Mouse (Mus musculus) left cerebral cortex, postnatal 36 days (tissue): Measurements from ENCODE around the gene Adamtsl4. TPM values are rescaled to one million over a fixed set of nuclear protein-coding genes. Genes with fewer than 3 reads are reported as not detected.

Experiments
- DNase-seq, 2 experiments: peaks; one replicate each; pipeline ENCODE4 v3.0.0; 2021 to 2022; ENCODE audit warnings: low spot score in 2 of 2, mixed read lengths in 1 of 2
- intact Hi-C: fragments of 180-260 bp; cut with DNase I; formaldehyde crosslinking; loops from one replicate; pipeline ENCODE4 v1.15.1; 2025
- total RNA-seq, 2 experiments: library from RNA; stranded (reverse); gene quantifications; 2 replicates each; pipeline ENCODE4 v1.2.3; 2021

Adamtsl4 gene
- 1 to 10 TPM; 4.2 to 4.9 TPM for total RNA-seq

DNA sequence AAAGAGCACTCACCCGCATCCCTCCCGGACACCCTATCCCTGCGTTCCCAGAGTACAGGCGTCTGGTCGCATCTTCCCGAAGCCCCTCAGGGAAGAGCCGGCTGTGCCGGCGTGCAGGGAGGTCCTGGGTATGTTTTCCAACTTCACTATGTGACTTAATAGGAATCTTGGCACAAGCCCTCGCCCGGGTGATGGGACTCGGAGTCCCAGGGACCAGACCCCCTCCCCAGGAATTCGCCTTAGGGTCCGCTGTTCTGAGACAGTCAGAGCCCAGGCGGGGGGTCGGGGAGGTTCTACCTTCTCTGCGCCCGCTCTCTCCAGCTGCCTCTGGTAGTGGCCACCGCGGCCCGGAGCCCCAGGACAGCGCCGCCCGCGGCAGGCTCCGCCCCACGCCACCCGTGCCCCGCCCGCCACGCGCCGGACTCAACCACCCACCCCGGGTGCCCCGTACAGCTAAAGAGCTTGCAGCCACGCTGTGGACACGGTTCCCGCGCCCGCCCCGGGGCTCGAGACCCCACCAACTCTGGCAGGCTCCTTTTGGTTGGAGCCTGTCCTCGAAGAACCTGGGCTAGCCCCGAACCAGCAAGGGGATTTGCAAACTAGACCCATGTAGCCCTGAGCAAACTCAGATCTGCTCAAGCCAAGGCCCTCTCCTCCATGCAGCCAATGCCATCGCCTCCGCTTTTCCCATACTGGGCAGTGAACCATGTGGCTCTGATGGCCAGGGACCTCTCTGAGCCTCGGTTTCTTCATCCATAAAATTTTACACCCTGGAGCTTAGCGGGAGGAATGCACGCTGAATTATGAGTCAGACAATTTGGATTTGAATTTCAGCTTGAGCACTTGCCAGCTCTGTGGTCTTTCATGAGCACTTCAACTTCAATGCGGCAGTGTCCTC is at the start of gene Adamtsl4:
Adamtsl4 (minus strand) TSS at position 394 of the 898 bp plus-strand sequence.
- DNase-seq: peak; percentile 37 to 39
- intact Hi-C loops: no loop called here

DNA sequence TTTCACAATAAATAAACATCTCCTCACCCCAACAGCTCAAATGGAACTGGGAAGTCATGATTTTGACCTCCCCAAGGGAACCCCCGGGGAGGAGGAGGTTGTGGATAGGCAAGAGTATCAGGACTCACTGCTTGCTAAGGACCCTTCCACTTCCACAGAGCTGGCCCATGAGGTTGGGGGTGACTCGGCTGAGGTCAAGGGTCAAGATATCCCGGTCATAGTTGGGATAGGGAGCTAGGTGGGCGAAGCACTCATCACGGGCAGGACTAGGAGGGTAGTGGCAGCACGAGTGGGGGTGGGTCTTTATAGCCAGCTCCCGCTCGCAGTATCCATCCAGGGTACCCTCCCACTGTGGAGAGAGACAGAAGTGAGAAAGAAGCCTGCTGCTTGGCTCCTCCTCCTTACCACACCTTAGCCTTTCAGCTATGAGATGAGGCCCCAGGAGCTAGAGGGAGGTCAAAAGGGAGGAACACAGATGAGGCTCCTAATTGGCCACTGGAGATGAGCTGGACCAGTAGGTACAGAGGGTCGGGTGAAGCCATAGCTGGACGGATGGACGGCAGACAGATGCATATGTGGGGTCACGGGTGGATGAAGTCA is 47.5 kb upstream of the Adamtsl4 start:
- intact Hi-C loops: no loop called here
- no peak for DNase-seq

DNA sequence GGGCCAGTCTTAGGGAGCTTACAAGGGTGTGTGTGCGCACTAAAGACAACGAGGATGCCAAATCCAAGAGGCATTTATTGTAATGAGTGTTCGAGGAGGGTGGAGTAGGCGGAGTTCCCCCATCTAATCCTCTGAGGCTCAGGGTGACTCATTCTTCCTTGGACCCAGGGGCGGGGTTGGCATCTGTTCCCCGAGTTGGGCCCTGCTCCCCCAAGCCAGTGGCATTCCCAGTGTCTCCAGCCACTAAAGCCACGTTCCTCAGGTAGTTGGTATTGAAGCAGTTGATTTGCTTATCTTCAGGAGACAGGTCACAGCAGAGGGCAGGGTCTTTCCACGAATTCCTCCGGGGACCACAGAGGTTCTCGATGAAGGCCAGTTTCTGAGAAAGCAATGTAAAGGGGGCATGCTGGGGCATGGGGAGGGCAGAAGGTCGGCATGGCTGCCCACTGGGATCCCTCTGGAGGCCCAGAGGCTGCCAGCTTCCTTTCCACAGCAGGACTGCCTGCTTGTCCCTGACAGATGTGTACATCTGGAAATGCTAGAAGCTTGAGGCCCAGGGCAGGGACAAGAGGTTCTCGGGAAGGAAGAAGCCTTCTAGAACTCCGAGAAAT is 46.5 kb upstream of the Adamtsl4 start:
- intact Hi-C loops: no loop called here
- DNase-seq: no peak

DNA sequence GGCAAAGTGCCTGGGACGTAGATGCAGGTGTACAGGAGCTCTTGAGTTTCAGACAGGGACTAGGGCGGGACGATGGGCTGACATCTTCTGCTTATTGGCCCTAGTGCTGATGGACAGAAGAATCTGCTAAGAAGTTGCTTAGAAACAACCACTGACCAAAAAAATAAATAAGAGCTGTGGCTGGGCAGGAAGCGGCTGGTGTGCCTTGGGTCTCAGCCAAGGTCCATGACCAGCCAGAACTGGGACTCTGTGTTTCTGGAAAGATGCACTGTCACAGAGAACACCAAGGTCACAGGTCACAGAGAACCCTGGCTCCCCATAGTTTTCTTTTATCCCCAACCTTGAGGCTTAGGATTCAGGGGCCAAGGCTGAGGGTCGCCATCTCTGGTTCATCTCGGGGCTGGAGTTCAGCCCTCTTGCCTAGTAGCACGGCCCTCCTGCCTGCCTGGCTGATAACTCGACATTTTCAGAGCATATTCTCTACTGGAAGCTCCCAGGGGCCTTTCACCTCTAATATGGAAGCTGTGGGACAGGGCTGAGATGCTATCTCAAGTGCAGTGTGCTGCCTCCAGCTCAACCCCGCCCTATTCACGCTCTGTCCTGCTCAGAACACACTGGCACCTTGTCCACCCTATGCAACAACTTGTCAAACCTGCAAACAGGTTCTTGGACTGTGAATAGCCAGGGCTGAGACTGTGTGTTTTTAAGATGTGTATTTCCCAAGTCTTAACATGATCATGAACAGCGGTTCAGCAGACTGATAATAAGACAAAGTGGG is 45.2 kb upstream of the Adamtsl4 start:
- no peak for DNase-seq
- intact Hi-C loops: no loop called here

DNA sequence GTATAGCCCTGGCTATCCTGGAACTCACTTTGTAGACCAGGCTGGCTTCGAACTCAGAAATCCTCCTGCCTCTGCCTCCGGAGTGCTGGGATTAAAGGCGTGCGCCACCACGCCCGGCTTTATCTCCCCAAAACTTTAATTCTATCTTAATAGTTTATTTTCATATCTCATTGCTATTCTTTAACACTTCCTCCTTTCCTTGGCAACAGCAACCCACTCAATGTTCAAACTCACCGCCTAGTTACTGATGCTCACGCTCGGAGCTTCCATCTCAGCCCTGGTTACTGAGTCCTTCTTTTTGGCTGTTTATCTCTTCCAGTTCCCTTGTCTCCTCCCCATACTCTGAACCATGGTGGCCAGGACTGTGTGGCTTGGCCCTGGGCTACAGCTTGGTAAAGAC is 44.6 kb upstream of the Adamtsl4 start:
- no peak for DNase-seq
- intact Hi-C loops: no loop called here

DNA sequence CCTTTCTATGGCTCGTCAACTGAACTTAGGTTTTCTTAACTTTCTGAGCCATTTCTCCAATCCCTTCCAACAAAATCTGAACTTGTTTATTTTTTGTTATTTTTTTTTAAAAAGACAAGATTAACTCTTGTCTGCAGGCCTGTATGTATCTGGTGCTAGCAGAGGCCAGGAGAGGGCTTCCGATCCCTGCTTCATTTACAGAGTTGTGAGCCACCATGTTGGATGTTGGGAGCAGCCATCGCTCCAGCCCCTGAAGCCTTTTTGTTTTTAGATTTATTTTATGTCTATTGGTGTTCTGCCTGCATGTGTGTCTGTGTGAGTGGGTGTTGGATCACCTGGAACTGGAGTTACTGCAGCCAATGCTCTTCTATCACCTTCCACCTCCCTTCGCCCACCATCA is 44.1 kb upstream of the Adamtsl4 start:
- DNase-seq: no peak
- intact Hi-C loops: no loop called here

DNA sequence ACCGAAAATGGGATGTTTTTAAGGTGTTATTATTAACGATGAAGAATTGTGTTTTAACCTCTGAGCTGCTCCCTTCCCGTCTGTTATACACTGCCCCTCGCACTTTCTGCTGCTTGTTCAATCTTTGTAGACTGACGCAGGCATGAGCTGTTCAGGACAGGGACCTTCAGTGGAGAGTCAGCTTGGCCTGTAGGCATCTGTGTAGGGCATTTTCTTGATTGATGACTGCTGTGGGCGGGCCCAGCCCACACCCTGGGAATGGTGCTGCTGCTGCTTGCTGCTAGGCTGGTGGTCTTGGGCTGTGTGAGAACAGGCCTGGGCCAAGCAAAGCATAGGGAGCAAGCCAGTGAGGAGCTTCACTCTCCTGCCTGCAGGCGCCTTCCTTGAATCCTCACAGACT is 42.7 kb upstream of the Adamtsl4 start:
- intact Hi-C loops: no loop called here
- DNase-seq: no peak

DNA sequence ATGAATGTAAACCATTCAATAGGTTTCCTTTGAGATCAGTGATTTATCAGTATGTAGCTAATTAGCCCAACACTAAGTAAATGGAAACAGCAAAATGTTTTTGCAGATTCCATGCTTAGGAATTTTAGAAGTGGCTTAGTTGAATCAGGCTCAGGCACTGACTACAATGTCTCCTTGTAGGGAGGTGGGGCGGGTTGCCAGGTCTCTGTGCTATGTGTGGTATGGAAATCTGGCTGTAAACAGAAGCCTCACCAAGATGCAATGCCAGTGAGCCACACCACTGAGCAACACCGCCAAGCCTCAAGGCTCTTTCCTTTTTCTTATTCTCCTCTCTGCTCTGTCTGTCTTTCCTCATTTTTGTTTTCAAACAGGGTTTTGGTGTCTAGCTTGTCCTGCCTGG is 41.2 kb upstream of the Adamtsl4 start:
- intact Hi-C loops: no loop called here
- no peak for DNase-seq

DNA sequence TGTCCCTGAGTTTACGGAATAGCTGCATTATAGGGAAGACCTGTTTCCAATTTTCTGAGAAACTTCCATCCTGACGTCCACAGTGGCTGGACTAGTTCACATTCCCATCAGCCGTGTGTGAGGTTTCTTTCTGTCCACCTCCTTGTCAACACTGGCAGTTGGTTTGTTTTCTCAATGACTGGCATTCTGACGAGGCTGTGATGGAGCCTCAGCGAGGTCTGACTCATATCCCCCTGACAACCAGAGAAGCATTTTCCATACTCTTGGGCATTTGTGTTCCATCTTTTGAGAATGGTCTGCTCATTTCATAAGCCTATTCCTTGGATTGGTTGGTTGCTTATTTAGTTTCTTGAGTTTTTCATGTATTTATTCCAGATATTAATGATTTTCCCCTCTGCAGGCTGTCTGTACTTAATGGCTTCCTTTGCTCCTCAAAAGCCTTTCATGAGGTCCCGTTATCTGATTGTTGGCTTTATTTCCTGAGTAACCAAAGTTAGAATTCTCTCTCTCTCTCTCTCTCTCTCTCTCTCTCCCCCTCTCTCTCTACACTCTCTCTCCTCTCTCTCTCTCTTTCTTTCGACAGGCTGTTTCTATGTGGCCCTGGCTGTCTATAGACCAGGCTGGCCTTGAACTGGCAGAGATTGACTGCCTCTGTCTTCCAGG is 39.1 kb upstream of the Adamtsl4 start:
- DNase-seq: no peak
- intact Hi-C loops: no loop called here

DNA sequence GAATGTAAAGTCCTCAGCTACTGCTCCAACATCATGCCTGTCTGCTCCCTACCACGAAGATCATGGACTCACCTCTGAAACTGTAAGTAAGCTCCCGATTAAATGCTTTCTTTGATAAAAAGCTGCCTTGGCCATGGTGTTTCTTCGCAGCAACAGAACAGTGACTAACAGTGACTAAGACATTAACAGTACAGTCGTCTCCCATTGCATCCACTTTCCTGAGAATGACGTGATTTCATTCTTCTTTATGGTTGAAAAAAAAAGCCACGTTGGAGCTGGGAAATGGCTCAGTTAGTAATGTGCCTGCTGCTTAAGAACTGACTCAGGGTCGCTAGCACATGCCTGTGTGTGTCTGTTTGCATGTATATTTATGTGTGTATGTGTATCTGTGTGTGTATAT is 38.1 kb upstream of the Adamtsl4 start:
- intact Hi-C loops: no loop called here
- DNase-seq: no peak

DNA sequence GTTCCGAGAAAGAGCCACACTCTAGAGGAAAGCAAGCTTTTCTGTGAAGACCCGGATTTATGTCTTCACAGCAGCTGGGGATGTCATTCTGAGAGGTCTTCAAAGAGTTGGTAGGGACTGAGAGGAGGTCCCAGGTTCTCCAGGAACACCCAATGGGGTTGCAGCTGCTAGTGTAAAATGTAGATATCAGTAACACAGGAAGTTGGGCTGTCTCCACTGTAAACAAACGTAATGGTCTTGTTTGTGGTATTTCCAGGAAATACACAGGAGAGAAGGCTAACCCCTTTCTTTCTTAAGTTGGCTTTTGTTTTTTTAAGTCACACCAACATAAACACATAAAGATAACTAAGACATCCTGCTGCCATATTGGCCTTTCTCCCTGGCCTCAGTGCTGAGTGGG is 34.7 kb upstream of the Adamtsl4 start:
- intact Hi-C loops: no loop called here
- no peak for DNase-seq

DNA sequence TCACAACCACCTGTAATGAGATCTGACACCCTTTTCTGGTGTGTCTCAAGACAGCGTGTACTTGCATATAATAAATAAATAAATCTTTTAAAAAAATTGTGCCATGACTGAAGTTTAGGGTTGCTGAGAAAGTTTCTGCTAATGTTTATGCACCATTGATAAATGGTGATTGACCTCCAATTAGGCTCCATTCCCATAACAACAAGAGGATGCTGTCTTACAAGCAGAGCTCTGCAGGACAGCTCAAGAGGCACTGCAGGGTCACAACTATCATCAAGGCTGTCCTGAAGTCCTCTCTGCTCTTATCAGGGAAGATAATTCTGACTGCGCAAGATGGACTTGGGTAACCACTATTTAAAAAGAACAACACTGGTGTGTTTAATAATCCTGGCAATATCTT is 30.4 kb upstream of the Adamtsl4 start:
- DNase-seq: no peak
- intact Hi-C loops: no loop called here

DNA sequence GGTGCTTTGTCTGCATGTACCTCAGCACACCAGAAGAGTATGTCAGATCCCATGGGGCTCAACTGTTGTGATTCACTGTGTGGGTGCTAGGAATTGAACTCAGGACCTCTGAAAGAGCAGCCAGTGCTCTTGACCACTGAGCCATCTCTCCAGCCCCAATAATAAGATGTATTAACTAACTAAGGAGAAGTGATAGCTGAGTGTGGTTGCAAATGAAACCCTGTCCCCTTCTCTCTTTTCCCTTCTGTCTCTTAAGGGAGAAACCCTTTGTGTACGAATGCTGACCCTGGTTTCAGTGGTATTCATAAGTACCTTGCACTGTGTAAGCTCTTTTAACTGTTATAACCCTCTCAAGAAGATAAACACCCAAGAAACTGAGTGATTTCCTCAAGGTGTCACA is 28.4 kb upstream of the Adamtsl4 start:
- DNase-seq: no peak
- intact Hi-C loops: no loop called here

DNA sequence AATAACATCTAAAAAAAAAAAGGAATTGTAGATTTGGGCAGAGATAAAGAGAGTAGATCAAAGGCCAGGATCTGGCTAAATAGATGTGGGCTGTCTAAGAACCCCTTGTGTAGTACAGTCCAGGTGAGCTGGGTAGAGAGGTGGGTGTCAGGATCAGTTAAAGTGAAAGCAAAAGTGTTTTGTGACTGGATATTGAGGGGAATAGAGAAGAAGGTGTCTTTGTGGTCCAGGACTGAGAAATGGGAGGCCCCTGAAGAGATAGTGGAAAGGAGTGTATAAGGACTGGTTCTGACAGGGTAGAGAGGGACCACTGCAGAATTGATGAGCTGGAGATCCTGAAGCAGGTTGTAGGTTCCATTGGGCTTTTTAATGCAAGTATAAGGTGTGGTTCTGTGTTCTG is 22.2 kb upstream of the Adamtsl4 start:
- DNase-seq: no peak
- intact Hi-C loops: no loop called here

DNA sequence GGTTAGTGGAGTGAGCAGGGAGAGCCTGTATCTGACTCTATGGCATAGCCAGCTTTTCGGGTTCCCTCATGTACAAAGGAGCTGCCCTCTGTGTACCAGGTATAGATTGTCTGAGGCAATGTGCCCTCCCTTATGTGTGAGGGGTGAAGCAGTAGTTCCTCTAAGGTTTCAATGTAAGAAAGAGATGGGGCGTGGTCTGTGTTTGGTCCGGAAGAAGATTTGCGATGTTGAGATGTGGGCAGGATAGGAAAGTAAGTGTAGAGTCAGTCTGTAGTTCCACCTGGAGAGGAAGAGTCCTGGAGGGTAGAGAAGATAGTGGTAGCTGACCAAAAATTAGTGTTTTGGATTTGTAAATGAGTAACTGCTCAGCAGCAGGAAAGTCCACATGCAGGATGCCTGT is 21.3 kb upstream of the Adamtsl4 start:
- intact Hi-C loops: no loop called here

DNA sequence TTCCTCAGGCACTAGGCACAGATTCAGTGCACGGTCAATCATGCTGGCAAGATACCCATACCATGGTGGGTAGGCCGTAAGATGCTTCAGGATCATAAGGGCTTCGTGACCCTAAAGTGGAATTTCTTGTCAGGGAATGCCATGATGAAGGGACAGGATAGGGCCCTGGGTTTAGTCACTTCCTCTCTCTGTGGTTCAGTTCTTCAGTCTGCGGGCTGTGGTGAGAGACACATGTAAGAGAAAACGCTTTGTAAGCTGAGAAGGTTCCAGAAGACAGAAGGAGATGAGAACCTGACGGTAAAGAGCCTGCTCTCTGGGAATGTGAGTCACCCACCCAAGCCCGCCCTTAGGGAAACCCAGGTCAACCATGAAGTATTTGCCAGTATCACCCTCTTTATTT is 19.8 kb upstream of the Adamtsl4 start:
- intact Hi-C loops: no loop called here
- no peak for DNase-seq

More for the DNA sequence above, 21.3 kb upstream of the Adamtsl4 start:
- no peak for DNase-seq

DNA sequence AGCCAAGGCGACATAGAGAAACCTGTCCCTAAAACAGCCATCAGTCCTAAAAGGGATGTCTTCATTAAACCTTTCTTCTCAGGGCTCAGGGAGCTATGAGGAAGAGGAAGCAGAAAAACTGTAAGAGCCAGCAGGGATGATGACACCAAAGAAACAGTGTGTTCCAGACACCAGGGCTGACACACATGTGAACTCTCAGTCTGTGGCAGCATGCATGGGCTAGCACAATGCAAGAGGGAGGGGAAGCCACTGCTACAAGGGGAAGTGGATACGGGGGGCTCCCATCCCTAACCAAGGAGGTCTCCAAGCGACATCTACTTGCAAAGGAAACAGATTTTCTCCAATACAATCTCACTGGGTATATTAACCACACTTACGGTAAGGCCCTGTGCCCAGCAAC is 18.6 kb upstream of the Adamtsl4 start:
- intact Hi-C loops: no loop called here
- DNase-seq: no peak

DNA sequence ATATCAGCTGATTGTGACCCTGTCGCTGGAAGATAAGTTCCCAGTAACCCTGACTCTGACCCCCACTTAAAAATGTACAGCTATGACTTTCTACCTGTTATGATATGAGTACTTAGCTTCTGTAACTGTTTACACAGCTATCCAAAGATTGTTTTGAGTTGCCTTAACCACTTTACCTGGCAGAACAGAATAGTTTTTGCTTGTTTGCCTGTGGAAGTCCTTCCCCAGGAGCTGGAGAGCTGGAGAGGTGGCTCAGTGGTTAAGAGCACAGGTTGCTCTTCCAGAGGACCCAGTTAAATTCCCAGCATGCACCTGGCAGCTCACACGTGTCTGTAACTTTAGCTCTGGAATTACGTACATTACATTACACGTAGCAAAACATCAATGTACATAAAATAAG is 16.9 kb upstream of the Adamtsl4 start:
- DNase-seq: no peak
- intact Hi-C loops: no loop called here

DNA sequence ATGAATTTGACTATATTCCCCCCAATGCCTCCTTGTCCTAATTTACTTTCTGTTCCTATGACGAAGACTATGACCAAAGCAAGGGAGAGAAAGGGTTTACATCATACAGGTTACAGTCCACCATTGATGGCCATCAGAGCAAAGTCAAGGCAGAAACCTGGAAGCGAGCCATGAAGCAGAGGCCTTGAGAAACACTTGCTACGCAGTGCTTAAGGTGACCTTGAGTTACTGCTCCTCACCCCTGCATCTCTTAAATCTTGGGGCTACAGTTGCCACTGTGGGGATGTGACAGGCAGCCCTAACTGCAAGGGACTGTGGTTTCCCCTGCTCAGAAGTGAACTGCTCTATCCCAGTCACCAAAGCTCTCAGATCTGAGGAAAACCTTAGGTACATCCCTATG is 15.6 kb upstream of the Adamtsl4 start:
- intact Hi-C loops: no loop called here
- DNase-seq: no peak
